Mouse (Mus musculus): Measurements from ENCODE around the gene Ggt6.
A peak's percentile ranks its signal among the peaks of the same experiment; 100 is the strongest.
"Not testable (repeated sequence)": the region's sequence is repeated elsewhere in the genome, so short reads cannot be mapped to it uniquely, and the experiment has no call there.

Ggt6 gene

GRCm38 (mm10) chr11:72411093-72411921 lies 24.0 kb upstream of the Ggt6 start, which contains the start of gene Smtnl2:
TSS of gene Smtnl2 (minus strand) at chr11:72411713.
- no peak for DNase-seq (ENCODE audit: low spot score)

GRCm38 (mm10) chr11:72411945-72412344 lies 23.4 kb upstream of the Ggt6 start:
- no peak for DNase-seq (ENCODE audit: low spot score)

GRCm38 (mm10) chr11:72413016-72413415 lies 22.3 kb upstream of the Ggt6 start:
- no peak for DNase-seq (ENCODE audit: low spot score)

- no peak for DNase-seq (ENCODE audit: low spot score)
Measured at GRCm38 (mm10) chr11:72413601-72414190, 21.6 kb upstream of the Ggt6 start.

- no peak for DNase-seq (ENCODE audit: low spot score)
Measured at GRCm38 (mm10) chr11:72415155-72415554, 20.2 kb upstream of the Ggt6 start.

GRCm38 (mm10) chr11:72416666-72417065 lies 18.7 kb upstream of the Ggt6 start:
- no peak for DNase-seq (ENCODE audit: low spot score)

- no peak for DNase-seq (ENCODE audit: low spot score)
Measured at GRCm38 (mm10) chr11:72417376-72417775, 17.9 kb upstream of the Ggt6 start.

GRCm38 (mm10) chr11:72418227-72418626 lies 17.1 kb upstream of the Ggt6 start:
- no peak for DNase-seq (ENCODE audit: low spot score)

- no peak for DNase-seq (ENCODE audit: low spot score)
Measured at GRCm38 (mm10) chr11:72419006-72419405, 16.3 kb upstream of the Ggt6 start.

- DNase-seq (ENCODE audit: low spot score), result no peak
Measured at GRCm38 (mm10) chr11:72420460-72421122, 14.7 kb upstream of the Ggt6 start.

GRCm38 (mm10) chr11:72421518-72422278 lies 13.6 kb upstream of the Ggt6 start:
- DNase-seq (ENCODE audit: low spot score), result no peak

- DNase-seq (ENCODE audit: low spot score), result no peak
Measured at GRCm38 (mm10) chr11:72423686-72424085, 11.6 kb upstream of the Ggt6 start.

GRCm38 (mm10) chr11:72425201-72425600 lies 10.1 kb upstream of the Ggt6 start:
- DNase-seq (ENCODE audit: low spot score), result no peak

- DNase-seq (ENCODE audit: low spot score), result no peak
Measured at GRCm38 (mm10) chr11:72426884-72427283, 8.4 kb upstream of the Ggt6 start.

- DNase-seq (ENCODE audit: low spot score), result peak; percentile 73
Measured at GRCm38 (mm10) chr11:72428694-72429093, 6.6 kb upstream of the Ggt6 start.

GRCm38 (mm10) chr11:72429288-72429690 lies 6.0 kb upstream of the Ggt6 start:
- DNase-seq (ENCODE audit: low spot score), result peak; percentile 81

GRCm38 (mm10) chr11:72430311-72431068 lies 4.8 kb upstream of the Ggt6 start:
- not testable (repeated sequence) for DNase-seq (ENCODE audit: low spot score)

GRCm38 (mm10) chr11:72435694-72436045 lies 344 bp downstream of the Ggt6 start:
- DNase-seq (ENCODE audit: low spot score), result no peak

GRCm38 (mm10) chr11:72436271-72436670 lies 945 bp downstream of the Ggt6 start:
- no peak for DNase-seq (ENCODE audit: low spot score)

GRCm38 (mm10) chr11:72436756-72437650 lies 1.7 kb downstream of the Ggt6 start:
- DNase-seq (ENCODE audit: low spot score), result no peak

Data from T-cell, adult 2 months (primary cell).